22 mouse cellular contexts compared by ENCODE assay signal in the genomic region with DNA sequence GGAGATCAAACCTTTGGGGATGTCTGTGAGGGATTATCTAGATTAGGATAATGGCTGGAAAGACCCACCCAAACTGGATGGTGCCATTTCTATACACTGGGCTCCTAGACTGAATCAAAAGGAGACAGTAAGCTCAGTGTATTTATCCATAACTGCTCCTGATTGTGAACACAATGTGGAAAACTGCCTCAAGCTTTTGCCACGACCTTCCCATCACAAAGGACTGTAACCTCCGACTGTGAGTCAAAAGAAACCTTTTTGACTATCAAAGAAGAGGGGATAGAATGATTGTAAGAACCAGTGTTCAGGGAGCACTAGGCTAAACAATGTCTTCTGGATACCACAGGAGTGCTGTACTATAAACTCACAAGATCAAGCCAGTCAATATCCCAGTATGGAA.
"Had no signal": no experiment of that assay in that cellular context is flagged by ENCODE, and none has a peak within 500 bp of the region (broad histone marks: within the 10 kb centered on the region; RNA-seq: fewer than 3 reads in every experiment).

No protein-coding gene starts in this region.

- H3K36me3 ChIP-seq: kidney, embryonic 15.5 days; limb, embryonic 15.5 days; midbrain, embryonic 12.5 days; midbrain, embryonic 15.5 days; neural tube, embryonic 12.5 days; neural tube, embryonic 15.5 days had no signal

- H3K4me3 ChIP-seq: kidney, embryonic 15.5 days; limb, embryonic 12.5 days; limb, embryonic 15.5 days; midbrain, embryonic 12.5 days; midbrain, embryonic 15.5 days; neural tube, embryonic 12.5 days; neural tube, embryonic 15.5 days had no signal

- ATAC-seq: intestine, postnatal 0 days; midbrain, embryonic 15.5 days had no signal

- H3K4me2 ChIP-seq: kidney, embryonic 15.5 days; limb, embryonic 12.5 days; limb, embryonic 15.5 days; midbrain, embryonic 12.5 days; midbrain, embryonic 15.5 days; neural tube, embryonic 12.5 days; neural tube, embryonic 15.5 days had no signal

- H3K27ac ChIP-seq: kidney, embryonic 15.5 days; limb, embryonic 12.5 days; limb, embryonic 15.5 days; midbrain, embryonic 12.5 days; midbrain, embryonic 15.5 days; neural tube, embryonic 12.5 days; neural tube, embryonic 15.5 days; stomach, postnatal 0 days had no signal

- H3K27me3 ChIP-seq: neural tube, embryonic 12.5 days had no signal

- H3K9ac ChIP-seq: kidney, embryonic 15.5 days; limb, embryonic 12.5 days; limb, embryonic 15.5 days; midbrain, embryonic 12.5 days; midbrain, embryonic 15.5 days; neural tube, embryonic 12.5 days; neural tube, embryonic 15.5 days had no signal

- H3K9me3 ChIP-seq: kidney, embryonic 15.5 days; limb, embryonic 12.5 days; limb, embryonic 15.5 days; midbrain, embryonic 12.5 days; midbrain, embryonic 15.5 days; neural tube, embryonic 12.5 days; neural tube, embryonic 15.5 days had no signal

- DNase-seq: kidney, adult 2 months; kidney, postnatal 10 days; kidney, postnatal 4 days; left cerebral cortex, postnatal 4 days; lung, adult 2 months; lung, postnatal 14 days; lung, postnatal 4 days; right cerebral cortex, adult 18-20 months; right cerebral cortex, postnatal 14 days; right cerebral cortex, postnatal 4 days; thymus, adult 2 months; thymus, postnatal 14 days; thymus, postnatal 4 days had no signal

- H3K4me1 ChIP-seq: kidney, embryonic 15.5 days; limb, embryonic 12.5 days; limb, embryonic 15.5 days; midbrain, embryonic 12.5 days; midbrain, embryonic 15.5 days; neural tube, embryonic 12.5 days; neural tube, embryonic 15.5 days had no signal
